Mouse (Mus musculus): ENCODE measurements around the gene Rgl1. TPM values are rescaled to one million over a fixed set of nuclear protein-coding genes. Genes with fewer than 3 reads are reported as not detected.
A peak's percentile ranks its signal among the peaks of the same experiment; 100 is the strongest.

Gene Rgl1
- polyA plus RNA-seq, 1 experiment = 14.4 TPM

GRCm38 (mm10) chr1:152497581-152497980 is 268.6 kb downstream of the Rgl1 start:
- TF ChIP-seq POLR2A (IDR thresholded peaks at IDR 0.05; ENCODE audit: low read depth, low read length) = no peak
- H3K4me3 ChIP-seq (ENCODE audit: extremely low read depth, insufficient read depth, insufficient read length) = no peak overlapping the region
- H3K27me3 ChIP-seq (ENCODE audit: control insufficient read depth, insufficient read depth, low read length) = no peaks in the 10 kb centered on the region
- peak overlapping the region; percentile 20; the same call in 1 of the 2 replicates for H3K27ac ChIP-seq (ENCODE audit: insufficient read depth, low read length)
- WGBS = 63% methylated on average over 11 of the region's 11 CpGs
- no peak for DNase-seq (ENCODE audit: low read depth in 1 of 2, low spot score in 2 of 2)
- no peaks in the 10 kb centered on the region for H3K36me3 ChIP-seq (ENCODE audit: control insufficient read depth, insufficient read depth, low read length)
- H3K4me1 ChIP-seq (ENCODE audit: control insufficient read depth, insufficient read depth, insufficient read length) = no peaks in the 10 kb centered on the region

DNA sequence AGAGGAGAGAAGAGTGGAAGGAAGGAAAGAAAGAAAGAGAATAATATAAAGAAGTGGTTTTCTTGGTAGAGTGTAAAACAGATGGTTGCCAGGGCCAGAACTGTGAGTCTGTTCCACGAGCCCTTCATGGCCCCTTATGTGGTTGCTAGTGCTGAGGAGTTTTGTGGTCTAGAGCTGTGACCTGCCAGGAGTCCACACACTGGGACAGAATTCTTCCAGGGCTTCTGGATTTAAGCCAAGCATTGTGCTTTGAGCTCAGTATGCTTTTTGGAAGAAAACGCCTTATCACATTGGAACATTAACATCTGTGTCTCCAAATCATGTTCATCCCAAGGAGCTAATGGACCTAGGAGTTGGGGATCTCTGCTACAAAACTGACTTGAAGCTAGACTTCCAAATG is 269.3 kb downstream of the Rgl1 start:
- Histone ChIP-seq H3K4me3 (ENCODE audit: extremely low read depth, insufficient read depth, insufficient read length) (no peak overlapping the region), H3K36me3 (ENCODE audit: control insufficient read depth, insufficient read depth, low read length) (no peaks in the 10 kb centered on the region), H3K4me1 (ENCODE audit: control insufficient read depth, insufficient read depth, insufficient read length) (no peaks in the 10 kb centered on the region), H3K27me3 (ENCODE audit: control insufficient read depth, insufficient read depth, low read length) (no peaks in the 10 kb centered on the region), H3K27ac (ENCODE audit: insufficient read depth, low read length) (no peak overlapping the region)
- TF ChIP-seq CTCF (IDR thresholded peaks at IDR 0.05; ENCODE audit: extremely low read depth, insufficient read depth, insufficient read length, insufficient replicate concordance) (no peak), POLR2A (IDR thresholded peaks at IDR 0.05; ENCODE audit: low read depth, low read length) (no peak)
- DNase-seq (ENCODE audit: low read depth in 1 of 2, low spot score in 2 of 2) = no peak
- WGBS = 51% methylated on average over 2 of the region's 2 CpGs

GRCm38 (mm10) chr1:152492258-152492657 is 273.9 kb downstream of the Rgl1 start:
- H3K27ac ChIP-seq (ENCODE audit: insufficient read depth, low read length) = no peak overlapping the region
- DNase-seq (ENCODE audit: low read depth in 1 of 2, low spot score in 2 of 2) = no peak
- H3K4me3 ChIP-seq (ENCODE audit: extremely low read depth, insufficient read depth, insufficient read length) = no peak overlapping the region
- H3K36me3 ChIP-seq (ENCODE audit: control insufficient read depth, insufficient read depth, low read length) = no peaks in the 10 kb centered on the region
- TF ChIP-seq CTCF (IDR thresholded peaks at IDR 0.05; ENCODE audit: extremely low read depth, insufficient read depth, insufficient read length, insufficient replicate concordance) (no peak), POLR2A (IDR thresholded peaks at IDR 0.05; ENCODE audit: low read depth, low read length) (no peak)
- H3K4me1 ChIP-seq (ENCODE audit: control insufficient read depth, insufficient read depth, insufficient read length) = no peaks in the 10 kb centered on the region
- WGBS = 88% methylated on average over 1 of the region's 1 CpGs
- H3K27me3 ChIP-seq (ENCODE audit: control insufficient read depth, insufficient read depth, low read length) = no peaks in the 10 kb centered on the region

DNA sequence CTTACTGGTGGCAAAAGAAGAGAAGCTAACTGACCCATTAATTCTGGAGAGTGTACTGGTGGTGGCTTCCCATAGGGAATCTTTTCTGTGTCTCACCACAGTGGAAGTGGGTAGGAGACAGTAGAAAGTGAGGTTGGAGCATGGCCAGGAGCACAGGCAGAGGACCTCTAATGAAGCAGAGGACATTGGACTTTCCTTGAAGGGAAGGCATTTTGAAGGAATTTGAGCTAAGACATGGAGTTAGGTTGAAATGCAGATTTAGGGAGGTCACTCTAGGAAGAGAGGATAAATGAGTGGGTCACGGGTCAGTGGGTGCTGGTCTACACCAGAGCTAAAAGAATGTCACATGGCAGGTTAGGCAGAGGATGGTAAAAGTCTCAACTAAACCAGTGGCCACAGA is 275.3 kb downstream of the Rgl1 start:
- 93% methylated on average over 1 of the region's 1 CpGs for WGBS
- no peaks in the 10 kb centered on the region for H3K4me1 ChIP-seq (ENCODE audit: control insufficient read depth, insufficient read depth, insufficient read length)
- DNase-seq (ENCODE audit: low read depth in 1 of 2, low spot score in 2 of 2) = no peak

GRCm38 (mm10) chr1:152476126-152476525 is 290.0 kb downstream of the Rgl1 start:
- DNase-seq (ENCODE audit: low read depth in 1 of 2, low spot score in 2 of 2) = no peak
- 77% methylated on average over 4 of the region's 4 CpGs for WGBS
- no peaks in the 10 kb centered on the region for H3K27me3 ChIP-seq (ENCODE audit: control insufficient read depth, insufficient read depth, low read length)
- TF ChIP-seq POLR2A (IDR thresholded peaks at IDR 0.05; ENCODE audit: low read depth, low read length) = no peak
- no peak for TF ChIP-seq CTCF (IDR thresholded peaks at IDR 0.05; ENCODE audit: extremely low read depth, insufficient read depth, insufficient read length, insufficient replicate concordance)
- H3K4me1 ChIP-seq (ENCODE audit: control insufficient read depth, insufficient read depth, insufficient read length) = no peaks in the 10 kb centered on the region
- H3K36me3 ChIP-seq (ENCODE audit: control insufficient read depth, insufficient read depth, low read length) = no peaks in the 10 kb centered on the region
- H3K4me3 ChIP-seq (ENCODE audit: extremely low read depth, insufficient read depth, insufficient read length) = no peak overlapping the region
- H3K27ac ChIP-seq (ENCODE audit: insufficient read depth, low read length) = no peak overlapping the region

More for the DNA sequence above, 275.3 kb downstream of the Rgl1 start:
- H3K27ac ChIP-seq (ENCODE audit: insufficient read depth, low read length) = no peak overlapping the region
- H3K4me3 ChIP-seq (ENCODE audit: extremely low read depth, insufficient read depth, insufficient read length) = no peak overlapping the region
- TF ChIP-seq POLR2A (IDR thresholded peaks at IDR 0.05; ENCODE audit: low read depth, low read length) = no peak
- no peak for TF ChIP-seq CTCF (IDR thresholded peaks at IDR 0.05; ENCODE audit: extremely low read depth, insufficient read depth, insufficient read length, insufficient replicate concordance)
- no peaks in the 10 kb centered on the region for H3K27me3 ChIP-seq (ENCODE audit: control insufficient read depth, insufficient read depth, low read length)
- H3K36me3 ChIP-seq (ENCODE audit: control insufficient read depth, insufficient read depth, low read length) = no peaks in the 10 kb centered on the region

DNA sequence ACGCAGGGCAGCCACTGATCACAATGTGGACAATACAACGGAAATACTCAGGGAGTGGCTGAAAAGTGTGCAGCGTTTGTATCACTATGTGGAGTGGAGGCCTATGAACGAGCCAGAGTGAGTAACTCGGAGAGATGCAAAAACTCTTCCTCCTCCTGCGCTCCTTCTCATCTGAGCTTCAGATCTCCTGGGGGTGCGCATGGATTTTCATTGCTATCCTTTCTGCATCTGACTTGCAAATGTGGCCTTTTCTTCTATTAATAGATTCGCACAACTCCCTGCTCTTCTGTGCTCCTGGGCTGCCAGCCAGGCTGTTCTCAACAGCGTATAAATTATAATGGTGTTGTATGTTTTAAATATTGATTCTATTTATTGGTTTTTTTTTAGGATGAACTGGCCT is 297.7 kb downstream of the Rgl1 start:
- DNase-seq (ENCODE audit: low read depth in 1 of 2, low spot score in 2 of 2) = no peak
- no peak overlapping the region for H3K27ac ChIP-seq (ENCODE audit: insufficient read depth, low read length)
- TF ChIP-seq POLR2A (IDR thresholded peaks at IDR 0.05; ENCODE audit: low read depth, low read length) (no peak), CTCF (IDR thresholded peaks at IDR 0.05; ENCODE audit: extremely low read depth, insufficient read depth, insufficient read length, insufficient replicate concordance) (no peak)
- 90% methylated on average over 9 of the region's 9 CpGs for WGBS
- no peak overlapping the region for H3K4me3 ChIP-seq (ENCODE audit: extremely low read depth, insufficient read depth, insufficient read length)
- no peaks in the 10 kb centered on the region for H3K27me3 ChIP-seq (ENCODE audit: control insufficient read depth, insufficient read depth, low read length)
- H3K4me1 ChIP-seq (ENCODE audit: control insufficient read depth, insufficient read depth, insufficient read length) = no peaks in the 10 kb centered on the region
- H3K36me3 ChIP-seq (ENCODE audit: control insufficient read depth, insufficient read depth, low read length) = no peaks in the 10 kb centered on the region

Other genes with a start within 250 kb of the Rgl1 start
- not detected in 2 replicates for gene Apobec4, start 15.8 kb downstream of the Rgl1 start, polyA plus RNA-seq (2012; rRNA removed)
- 91.9 and 147 TPM in 2 replicates for gene Arpc5, start 191 bp upstream of the Rgl1 start, polyA plus RNA-seq (2012; rRNA removed)
- gene Ncf2, start 33.8 kb upstream of the Rgl1 start, polyA plus RNA-seq (2012; rRNA removed) = 29.7 and 33.7 TPM in 2 replicates
- gene Smg7, start 136.3 kb upstream of the Rgl1 start, polyA plus RNA-seq (2012; rRNA removed) = 30.7 and 30.8 TPM in 2 replicates
- gene Nmnat2, start 188.6 kb upstream of the Rgl1 start, polyA plus RNA-seq (2012; rRNA removed) = 0.63 and 0.92 TPM in 2 replicates